Mouse (Mus musculus): ENCODE results near the gene Apol11b. TPM values are rescaled to one million over a fixed set of nuclear protein-coding genes. Genes with fewer than 3 reads are reported as not detected.

Gene Apol11b
- polyA plus RNA-seq, 1 experiment from 2014 or later: not detected

DNA sequence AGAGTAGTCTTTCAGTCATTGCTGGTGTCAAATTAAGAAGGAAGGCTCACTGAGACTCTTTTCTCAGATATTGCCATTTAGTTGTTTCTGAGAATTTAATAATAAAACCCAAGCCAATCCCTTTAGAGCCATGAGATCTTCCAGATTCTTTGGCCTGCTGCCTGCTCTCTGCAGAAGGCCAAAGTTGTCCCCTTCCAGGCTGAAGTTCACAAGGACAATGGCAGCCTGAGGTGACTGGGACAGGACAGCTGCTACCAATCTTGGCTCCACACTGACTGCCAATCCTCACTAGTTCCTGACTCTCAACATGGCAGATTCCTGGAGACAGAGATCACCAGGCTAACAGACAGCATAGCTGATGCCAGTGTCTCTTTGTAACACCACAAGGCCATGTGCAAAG lies 56.1 kb downstream of the Apol11b start:
- ATAC-seq (ENCODE audit: insufficient number of reproducible peaks, insufficient read depth, low FRiP score, low read depth): no peak
- no peaks in the 10 kb centered on the region for H3K9me3 ChIP-seq (ENCODE audit: control insufficient read depth, low read depth, low read length)
- no peak overlapping the region for H3K4me2 ChIP-seq (replicated peaks; ENCODE audit: low read depth, low read length)
- H3K27ac ChIP-seq (ENCODE audit: low read length): no peak overlapping the region
- H3K9ac ChIP-seq (replicated peaks; ENCODE audit: low read depth, low read length): no peak overlapping the region
- no peaks in the 10 kb centered on the region for H3K4me1 ChIP-seq (ENCODE audit: control insufficient read depth, insufficient read depth, low read length)
- H3K36me3 ChIP-seq (ENCODE audit: control insufficient read depth, insufficient read depth, low read length): no peaks in the 10 kb centered on the region
- H3K4me3 ChIP-seq (ENCODE audit: low read depth, low read length): no peak overlapping the region
- H3K27me3 ChIP-seq (ENCODE audit: control insufficient read depth, insufficient read depth, low read length): no peaks in the 10 kb centered on the region

Other genes with a start within 250 kb of the Apol11b start
- gene Apol7a, start 244.2 kb downstream of the Apol11b start, polyA plus RNA-seq (2014; fragmentation: Nextera tagmentation; extraction: Ambion mirVana): 2.4 and 2.8 TPM in 2 replicates
- gene Apol9a, start 232.2 kb downstream of the Apol11b start, polyA plus RNA-seq (2014; fragmentation: Nextera tagmentation; extraction: Ambion mirVana): 0.25 TPM in 1 of 2 replicates, not detected in the other
- not detected in 2 replicates for gene Apol7b, start 195.8 kb downstream of the Apol11b start, polyA plus RNA-seq (2014; fragmentation: Nextera tagmentation; extraction: Ambion mirVana)
- not detected in 2 replicates for gene Apol10a, start 166.2 kb downstream of the Apol11b start, polyA plus RNA-seq (2014; fragmentation: Nextera tagmentation; extraction: Ambion mirVana)
- gene Apol11a, start 135.0 kb downstream of the Apol11b start, polyA plus RNA-seq (2014; fragmentation: Nextera tagmentation; extraction: Ambion mirVana): not detected in 2 replicates
- gene Apol7c, start 110.0 kb downstream of the Apol11b start, polyA plus RNA-seq (2014; fragmentation: Nextera tagmentation; extraction: Ambion mirVana): 0.32 and 0.84 TPM in 2 replicates
- gene 1700025B11Rik, start 81.4 kb downstream of the Apol11b start, polyA plus RNA-seq (2014; fragmentation: Nextera tagmentation; extraction: Ambion mirVana): not detected in 2 replicates
- 0.17 and 0.35 TPM in 2 replicates for gene Apol10b, start 47.2 kb downstream of the Apol11b start, polyA plus RNA-seq (2014; fragmentation: Nextera tagmentation; extraction: Ambion mirVana)
- gene Gm36245, start 44.0 kb downstream of the Apol11b start, polyA plus RNA-seq (2014; fragmentation: Nextera tagmentation; extraction: Ambion mirVana): not detected in 2 replicates
- gene Apol7e, start 55.6 kb upstream of the Apol11b start, polyA plus RNA-seq (2014; fragmentation: Nextera tagmentation; extraction: Ambion mirVana): 0.17 and 0.19 TPM in 2 replicates
- not detected in 2 replicates for gene Apol9b, start 85.8 kb upstream of the Apol11b start, polyA plus RNA-seq (2014; fragmentation: Nextera tagmentation; extraction: Ambion mirVana)
- gene Apol8, start 113.7 kb upstream of the Apol11b start, polyA plus RNA-seq (2014; fragmentation: Nextera tagmentation; extraction: Ambion mirVana): 0.55 TPM in 1 of 2 replicates, not detected in the other
- 75.4 and 77.1 TPM in 2 replicates for gene Myh9, start 198.9 kb upstream of the Apol11b start, polyA plus RNA-seq (2014; fragmentation: Nextera tagmentation; extraction: Ambion mirVana)